Mouse (Mus musculus) brain, adult 2 months (tissue): ENCODE measurements around the gene Acvr2a.

ENCODE experiments used
- DNase-seq: peaks from one replicate; pipeline ENCODE4 v3.0.0; 2011; ENCODE audit warnings: low read depth, low spot score

Acvr2a gene

GRCm38 (mm10) chr2:48868199-48868913 is 54.4 kb downstream of the Acvr2a start:
- peak; percentile 15 for DNase-seq

GRCm38 (mm10) chr2:48885945-48886344 is 72.0 kb downstream of the Acvr2a start:
- DNase-seq: peak; percentile 93

GRCm38 (mm10) chr2:48895186-48895585 is 81.3 kb downstream of the Acvr2a start:
- no peak for DNase-seq

- DNase-seq: peak; percentile 70
These were observed 95.0 kb downstream of the Acvr2a start for GRCm38 (mm10) chr2:48908866-48909265.

- DNase-seq: no peak
These were observed 100.3 kb downstream of the Acvr2a start for GRCm38 (mm10) chr2:48914185-48914584.

GRCm38 (mm10) chr2:48915832-48916231 is 101.9 kb downstream of the Acvr2a start:
- no peak for DNase-seq

GRCm38 (mm10) chr2:48935058-48935457 is 121.1 kb downstream of the Acvr2a start:
- DNase-seq: no peak

- DNase-seq: no peak
These were observed 133.9 kb downstream of the Acvr2a start for GRCm38 (mm10) chr2:48947761-48948160.

GRCm38 (mm10) chr2:48948841-48949584 is 135.1 kb downstream of the Acvr2a start, which contains the start of gene Mbd5:
Mbd5 (plus strand) TSS chr2:48949508.
- peak; percentile 100 for DNase-seq

- DNase-seq: peak; percentile 65
These were observed 135.9 kb downstream of the Acvr2a start for GRCm38 (mm10) chr2:48949743-48950251.

- DNase-seq: no peak
These were observed 136.2 kb downstream of the Acvr2a start, which contains the start of gene Orc4 for GRCm38 (mm10) chr2:48950252-48950315. Orc4 (minus strand) TSS chr2:48950277.

- DNase-seq: peak; percentile 24
These were observed 136.5 kb downstream of the Acvr2a start for GRCm38 (mm10) chr2:48950316-48950880.
